Mouse (Mus musculus): ENCODE results near the gene Gm4340.
"Not testable (repeated sequence)": the region's sequence is repeated elsewhere in the genome, so short reads cannot be mapped to it uniquely, and the experiment has no call there.

The Gm4340 gene

GRCm38 (mm10) chr10:104193742-104194141 is at the start of gene Gm4340:
Gene Gm4340, plus strand, starts transcription at chr10:104194042.
- not testable (repeated sequence) for DNase-seq (ENCODE audit: low spot score in 2 of 2)

DNA sequence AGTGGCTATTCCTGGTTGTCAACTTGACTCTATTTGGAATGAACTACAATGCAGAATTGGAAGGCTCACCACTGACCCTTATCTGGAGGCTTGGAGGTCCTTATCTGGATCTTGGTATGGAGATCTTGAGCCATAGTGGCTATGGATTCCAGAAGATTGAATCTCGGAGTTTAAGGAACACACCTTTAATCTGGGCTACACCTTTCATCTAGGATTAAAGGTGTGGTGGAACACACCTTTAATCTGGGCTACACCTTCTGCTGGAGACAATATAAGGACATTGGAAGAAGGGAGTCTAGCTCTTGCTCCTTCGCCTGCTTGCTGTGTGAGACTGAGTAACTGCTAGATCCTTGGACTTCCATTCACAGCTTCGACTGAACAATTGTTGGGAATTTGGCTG is 42.6 kb upstream of the Gm4340 start, which contains the start of gene Gm6763:
Gene Gm6763 (plus strand): TSS at position 301 of the 400 bp plus-strand sequence.
- DNase-seq (ENCODE audit: low spot score in 2 of 2) = not testable (repeated sequence)

DNA sequence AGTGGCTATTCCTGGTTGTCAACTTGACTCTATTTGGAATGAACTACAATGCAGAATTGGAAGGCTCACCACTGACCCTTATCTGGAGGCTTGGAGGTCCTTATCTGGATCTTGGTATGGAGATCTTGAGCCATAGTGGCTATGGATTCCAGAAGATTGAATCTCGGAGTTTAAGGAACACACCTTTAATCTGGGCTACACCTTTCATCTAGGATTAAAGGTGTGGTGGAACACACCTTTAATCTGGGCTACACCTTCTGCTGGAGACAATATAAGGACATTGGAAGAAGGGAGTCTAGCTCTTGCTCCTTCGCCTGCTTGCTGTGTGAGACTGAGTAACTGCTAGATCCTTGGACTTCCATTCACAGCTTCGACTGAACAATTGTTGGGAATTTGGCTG is 34.1 kb upstream of the Gm4340 start, which contains the start of gene Gm8764:
Gene Gm8764 (plus strand): TSS at position 301 of the 400 bp plus-strand sequence.
- not testable (repeated sequence) for DNase-seq (ENCODE audit: low spot score in 2 of 2)

GRCm38 (mm10) chr10:104168215-104168614 is 25.6 kb upstream of the Gm4340 start, which contains the start of gene Gm21304:
Gene Gm21304, plus strand, starts transcription at chr10:104168515.
- DNase-seq (ENCODE audit: low spot score in 2 of 2) = not testable (repeated sequence)

- DNase-seq (ENCODE audit: low spot score in 2 of 2) = not testable (repeated sequence)
Measured at GRCm38 (mm10) chr10:104176724-104177123, 17.1 kb upstream of the Gm4340 start, which contains the start of gene Gm21312. Gene Gm21312, plus strand, starts transcription at chr10:104177024.

- not testable (repeated sequence) for DNase-seq (ENCODE audit: low spot score in 2 of 2)
Measured at GRCm38 (mm10) chr10:104185233-104185632, 8.6 kb upstream of the Gm4340 start, which contains the start of gene Gm20765. Gene Gm20765, plus strand, starts transcription at chr10:104185533.

GRCm38 (mm10) chr10:104209655-104210054 is 15.8 kb downstream of the Gm4340 start:
- no peak for DNase-seq (ENCODE audit: low spot score in 2 of 2)

DNA sequence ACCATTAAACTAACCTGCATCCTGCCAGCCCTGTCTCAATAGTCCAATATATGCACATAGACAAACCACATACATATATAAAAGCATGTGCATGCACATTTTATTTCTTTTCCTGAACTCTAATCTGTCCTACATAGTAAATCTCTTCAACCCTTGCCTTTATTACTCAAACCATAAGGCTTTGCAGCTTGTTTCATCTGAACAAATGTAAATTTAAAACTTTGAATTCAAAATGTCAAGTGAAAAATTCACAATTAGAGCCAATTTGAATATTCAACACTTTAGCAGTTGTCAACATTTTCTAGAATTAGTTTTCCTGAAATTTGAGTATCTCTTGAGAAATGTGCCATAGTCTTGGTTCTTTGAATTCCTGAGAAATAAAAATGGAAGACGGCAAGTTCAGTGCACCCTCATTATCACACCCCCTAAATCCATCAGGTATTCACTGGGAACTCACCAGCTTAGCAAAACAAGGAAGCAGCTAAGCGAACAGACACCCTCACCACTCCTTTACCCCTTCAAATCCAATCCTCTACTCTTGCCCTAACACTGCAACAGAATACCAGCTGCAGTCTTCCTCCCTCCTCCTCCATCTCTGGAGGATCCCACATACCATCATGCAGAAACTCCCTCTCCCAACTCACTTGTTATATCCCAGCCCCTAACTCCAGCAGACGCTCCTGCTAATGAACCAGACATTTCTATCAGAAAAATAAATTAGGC is 16.6 kb downstream of the Gm4340 start:
- no peak for DNase-seq (ENCODE audit: low spot score in 2 of 2)

- DNase-seq (ENCODE audit: low spot score in 2 of 2) = no peak
Measured at GRCm38 (mm10) chr10:104214527-104214926, 20.7 kb downstream of the Gm4340 start.

- DNase-seq (ENCODE audit: low spot score in 2 of 2) = no peak
Measured at GRCm38 (mm10) chr10:104220303-104221021, 26.6 kb downstream of the Gm4340 start.
